Mouse (Mus musculus) small intestine, adult 2 months (tissue): ENCODE data around the gene Gtf2ird1.

Experiments used
- CTCF ChIP-seq: fragments of 200-500 bp; IDR thresholded peaks from 2 replicates; pipeline ENCODE4 v1.5.1; 2012; ENCODE audit warnings: low read depth, mild to moderate bottlenecking, control low read depth, inconsistent platforms, low read length, moderate library complexity, mixed read lengths; ENCODE audit not compliant: insufficient replicate concordance, insufficient read length; ENCODE audit errors: extremely low read depth
- POLR2A ChIP-seq: fragments of 200-500 bp; IDR thresholded peaks from 2 replicates; pipeline ENCODE4 v1.6.1; 2012; ENCODE audit warnings: low read depth, mild to moderate bottlenecking, control low read depth, inconsistent platforms, low read length, moderate library complexity

GRCm38 (mm10) chr5:134488596-134488995 is 32.1 kb upstream of the Gtf2ird1 start:
- TF ChIP-seq CTCF = no peak
- TF ChIP-seq POLR2A = no peak
